Mouse (Mus musculus) hindbrain, embryonic 14.5 days (tissue): ENCODE measurements around the gene Unc13c. TPM values are rescaled to one million over a fixed set of nuclear protein-coding genes. Genes with fewer than 3 reads are reported as not detected.
A peak's percentile ranks its signal among the peaks of the same experiment; 100 is the strongest.

ENCODE experiments used
- ATAC-seq: fragments of 200-750 bp; cut with Nextera tagmentation; 2 replicates; pipeline ENCODE4 v1.8.0; 2017; ENCODE audit warnings: moderate number of reproducible peaks, mild to moderate bottlenecking, moderate TSS enrichment, moderate library complexity; ENCODE audit not compliant: low FRiP score
- DNase-seq: peaks from one replicate; pipeline ENCODE4 v3.0.0-alpha.2; 2015; ENCODE audit warnings: low spot score
- H3K27ac ChIP-seq: fragments of 300-500 bp; sonication (generic); 2 replicates; pipeline ENCODE4 v1.5.1; 2014; ENCODE audit warnings: mild to moderate bottlenecking, moderate library complexity
- H3K27me3 ChIP-seq: fragments of 300-500 bp; sonication (generic); 2 replicates; pipeline ENCODE4 v1.6.1; 2014; ENCODE audit warnings: mild to moderate bottlenecking, low read length, mixed read lengths; ENCODE audit not compliant: control insufficient read depth, insufficient read depth
- H3K36me3 ChIP-seq: fragments of 300-500 bp; sonication (generic); replicated peaks from 2 replicates; pipeline ENCODE4 v1.6.1; 2014; ENCODE audit not compliant: control insufficient read depth, insufficient read depth
- H3K4me1 ChIP-seq: fragments of 300-500 bp; sonication (generic); replicated peaks from 2 replicates; pipeline ENCODE4 v1.6.1; 2014; ENCODE audit warnings: antibody characterized with exemption, low read length, mixed read lengths; ENCODE audit not compliant: control insufficient read depth, insufficient read depth
- H3K4me2 ChIP-seq: fragments of 300-500 bp; sonication (generic); replicated peaks from 2 replicates; pipeline ENCODE4 v1.6.1; 2014; ENCODE audit warnings: mild to moderate bottlenecking, moderate library complexity
- H3K4me3 ChIP-seq: fragments of 300-500 bp; sonication (generic); replicated peaks from 2 replicates; pipeline ENCODE4 v1.5.1; 2014; ENCODE audit warnings: mild to moderate bottlenecking, low read length
- H3K9ac ChIP-seq: fragments of 300-500 bp; sonication (generic); 2 replicates; pipeline ENCODE4 v1.6.1; 2014
- H3K9me3 ChIP-seq: fragments of 300-500 bp; sonication (generic); 2 replicates; pipeline ENCODE4 v1.6.1; 2016; ENCODE audit warnings: low read length; ENCODE audit not compliant: control insufficient read depth
- WGBS: fragments of 180-500 bp; shearing (Covaris S2); extraction: QIAGEN DNeasy Blood & Tissue Kit; methylation state at CpG from one replicate; pipeline ENCODE4 v1.1.7; 2014; 5-methylcytosine and 5-hydroxymethylcytosine counted together
- polyA plus RNA-seq: library from polyadenylated mRNA; unstranded; fragments of >200 nt; fragmentation: Nextera tagmentation; extraction: Ambion mirVana; gene quantifications from 2 replicates; pipeline ENCODE4 v1.2.1, GENCODE M21; 2014

Gene Unc13c
- 6.7 and 7.1 TPM in 2 replicates for polyA plus RNA-seq

DNA sequence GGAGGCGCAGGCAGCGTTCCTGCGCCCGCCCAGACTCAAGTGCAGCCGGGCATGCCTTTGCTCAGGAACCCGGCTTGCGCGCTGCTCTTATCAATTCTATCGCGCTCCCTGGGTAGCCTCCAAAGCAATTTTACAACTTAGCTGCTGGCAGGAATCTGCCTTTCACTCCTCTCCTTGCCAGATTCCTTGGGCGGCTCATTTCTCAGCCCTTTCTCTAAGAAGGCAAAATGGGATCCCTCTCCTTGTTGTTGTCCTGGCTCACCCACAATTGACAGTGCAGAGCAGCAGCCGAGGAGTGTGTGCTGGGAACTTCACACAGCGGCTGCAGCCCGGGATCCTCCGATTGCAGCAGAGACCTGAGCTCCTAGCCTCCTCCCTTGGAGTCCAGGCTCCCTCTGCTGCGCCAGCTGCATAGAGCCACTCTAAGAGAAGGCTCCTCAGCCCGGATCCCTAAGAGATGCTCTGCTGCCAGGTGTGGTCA lies at the start of gene Unc13c:
Unc13c (minus strand) TSS at position 326 of the 481 bp plus-strand sequence.
- peak within 1 kb of the TSS; percentile 28 for H3K4me3 ChIP-seq
- no peaks in the 10 kb centered on the region for H3K9me3 ChIP-seq
- under 1% methylated on average over 17 of the region's 17 CpGs for WGBS
- H3K27ac ChIP-seq = peak within 1 kb of the TSS; percentile 59
- no peaks in the 10 kb centered on the region for H3K27me3 ChIP-seq
- DNase-seq = peak; percentile 48
- H3K4me2 ChIP-seq = peak within 1 kb of the TSS; percentile 52
- H3K9ac ChIP-seq = peak within 1 kb of the TSS; percentile 51
- peak; percentile 84 for ATAC-seq
- H3K36me3 ChIP-seq = no peaks in the 10 kb centered on the region
- peaks cover 8% of the 10 kb centered on the region; the same call in 1 of the 2 replicates for H3K4me1 ChIP-seq

GRCm38 (mm10) chr9:74007976-74008686 lies 39.4 kb upstream of the Unc13c start:
- no peak for DNase-seq
- no peak for ATAC-seq
- Histone ChIP-seq H3K36me3 (no peaks in the 10 kb centered on the region), H3K27ac (no peak overlapping the region), H3K9ac (no peak overlapping the region), H3K9me3 (no peaks in the 10 kb centered on the region), H3K4me1 (0 out of 2 replicates have a peak, but pooled peaks cover under 1% of the 10 kb centered on the region), H3K27me3 (no peaks in the 10 kb centered on the region), H3K4me2 (no peak overlapping the region), H3K4me3 (no peak overlapping the region)
- WGBS = 66% methylated on average over 7 of the region's 7 CpGs

DNA sequence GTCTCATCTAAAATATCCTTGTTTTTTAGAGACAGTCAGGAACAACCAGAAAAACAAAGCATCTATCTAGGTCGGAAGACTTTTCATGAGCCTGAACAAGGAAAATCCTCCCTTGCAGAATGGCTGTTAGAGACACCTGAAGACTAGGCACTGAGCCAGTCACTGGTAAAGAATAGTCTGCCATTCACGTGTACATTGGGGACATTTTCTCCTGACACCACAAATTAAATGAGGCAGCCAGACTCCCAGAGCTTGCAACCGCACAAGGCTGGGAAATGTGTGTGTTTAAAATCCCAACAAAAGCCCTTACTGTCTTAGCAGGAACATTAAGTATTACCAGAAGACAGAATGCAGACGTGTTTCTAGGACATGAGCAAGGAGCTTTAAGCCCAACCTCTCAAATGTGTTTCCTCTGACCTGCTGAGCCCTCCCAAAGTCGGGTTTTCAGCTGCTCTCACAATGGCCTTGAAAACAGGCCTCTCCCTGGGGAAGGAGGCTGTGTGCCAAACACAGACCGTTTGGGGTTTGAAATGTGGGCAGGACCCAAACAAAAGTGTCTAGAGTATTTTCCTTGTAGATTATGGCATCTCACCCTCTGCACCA lies 33.7 kb upstream of the Unc13c start:
- ATAC-seq (no peak), DNase-seq (no peak)
- no peaks in the 10 kb centered on the region for H3K36me3 ChIP-seq
- H3K27ac ChIP-seq = peak overlapping the region; percentile 18; the same call in 1 of the 2 replicates
- no peaks in the 10 kb centered on the region for H3K27me3 ChIP-seq
- no peak overlapping the region for H3K9ac ChIP-seq
- no peak overlapping the region for H3K4me3 ChIP-seq
- WGBS = 21% methylated on average over 6 of the region's 6 CpGs
- H3K9me3 ChIP-seq = no peaks in the 10 kb centered on the region
- peaks cover 12% of the 10 kb centered on the region; the same call in 1 of the 2 replicates for H3K4me1 ChIP-seq
- no peak overlapping the region for H3K4me2 ChIP-seq

DNA sequence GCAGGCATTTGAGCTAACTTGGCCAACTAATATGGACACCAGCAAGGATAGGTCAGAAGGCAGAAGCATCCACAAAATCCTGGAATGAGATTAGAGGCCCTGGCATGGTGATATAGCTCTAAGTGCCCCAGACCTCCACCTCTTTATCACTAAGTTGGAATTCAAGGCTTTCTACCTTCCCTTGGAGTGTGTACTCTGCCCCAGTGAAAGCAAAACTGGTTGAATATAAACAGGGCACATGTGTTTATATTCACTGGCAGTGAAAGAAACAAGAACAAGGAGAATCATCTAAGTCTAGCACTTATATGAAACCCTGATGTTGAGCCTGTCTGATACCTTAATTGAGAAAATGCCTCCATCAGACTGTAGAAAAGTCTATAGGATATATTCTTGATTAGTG lies 19.3 kb upstream of the Unc13c start:
- H3K9me3 ChIP-seq = peaks cover 7% of the 10 kb centered on the region; the same call in 1 of the 2 replicates
- H3K9ac ChIP-seq = no peak overlapping the region
- no peak overlapping the region for H3K4me2 ChIP-seq
- no peak overlapping the region for H3K4me3 ChIP-seq
- H3K36me3 ChIP-seq = no peaks in the 10 kb centered on the region
- no peak overlapping the region for H3K27ac ChIP-seq
- ATAC-seq = no peak
- no peaks in the 10 kb centered on the region for H3K4me1 ChIP-seq
- no peaks in the 10 kb centered on the region for H3K27me3 ChIP-seq
- DNase-seq = no peak

DNA sequence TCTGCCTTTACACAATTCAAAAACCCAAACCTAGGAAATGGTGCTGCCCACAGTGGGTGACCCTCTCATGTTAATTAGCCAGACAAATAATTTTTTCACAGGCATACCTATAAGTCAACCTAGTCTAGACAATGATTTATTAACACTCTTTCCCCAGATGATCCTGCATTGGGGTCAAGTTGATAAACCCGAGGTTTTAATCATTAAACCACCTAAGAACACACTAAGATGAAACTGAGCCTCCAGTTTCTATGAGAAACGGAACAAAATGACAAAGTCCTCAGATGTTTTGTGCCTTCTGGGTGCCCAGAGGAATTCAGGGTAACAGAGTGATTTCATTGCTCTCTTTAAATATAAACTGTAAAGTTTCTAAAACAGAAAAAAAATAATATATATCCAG lies 18.5 kb upstream of the Unc13c start:
- Histone ChIP-seq H3K4me1 (no peaks in the 10 kb centered on the region), H3K4me2 (no peak overlapping the region), H3K9ac (no peak overlapping the region), H3K27ac (no peak overlapping the region), H3K4me3 (no peak overlapping the region), H3K27me3 (no peaks in the 10 kb centered on the region), H3K9me3 (peaks cover 7% of the 10 kb centered on the region; the same call in 1 of the 2 replicates), H3K36me3 (no peaks in the 10 kb centered on the region)
- 88% methylated on average over 2 of the region's 2 CpGs for WGBS
- no peak for DNase-seq
- ATAC-seq = no peak

- H3K27me3 ChIP-seq = no peaks in the 10 kb centered on the region
- ATAC-seq (peak; percentile 55; the same call in 1 of the 2 replicates), DNase-seq (peak; percentile 95)
- no peak overlapping the region for H3K4me3 ChIP-seq
- H3K4me2 ChIP-seq = no peak overlapping the region
- no peak overlapping the region for H3K27ac ChIP-seq
- no peaks in the 10 kb centered on the region for H3K36me3 ChIP-seq
- no peaks in the 10 kb centered on the region for H3K4me1 ChIP-seq
- WGBS = 11% methylated on average over 6 of the region's 6 CpGs
- H3K9ac ChIP-seq = no peak overlapping the region
- no peaks in the 10 kb centered on the region for H3K9me3 ChIP-seq
These were observed 14.0 kb upstream of the Unc13c start for GRCm38 (mm10) chr9:73982597-73983344.

DNA sequence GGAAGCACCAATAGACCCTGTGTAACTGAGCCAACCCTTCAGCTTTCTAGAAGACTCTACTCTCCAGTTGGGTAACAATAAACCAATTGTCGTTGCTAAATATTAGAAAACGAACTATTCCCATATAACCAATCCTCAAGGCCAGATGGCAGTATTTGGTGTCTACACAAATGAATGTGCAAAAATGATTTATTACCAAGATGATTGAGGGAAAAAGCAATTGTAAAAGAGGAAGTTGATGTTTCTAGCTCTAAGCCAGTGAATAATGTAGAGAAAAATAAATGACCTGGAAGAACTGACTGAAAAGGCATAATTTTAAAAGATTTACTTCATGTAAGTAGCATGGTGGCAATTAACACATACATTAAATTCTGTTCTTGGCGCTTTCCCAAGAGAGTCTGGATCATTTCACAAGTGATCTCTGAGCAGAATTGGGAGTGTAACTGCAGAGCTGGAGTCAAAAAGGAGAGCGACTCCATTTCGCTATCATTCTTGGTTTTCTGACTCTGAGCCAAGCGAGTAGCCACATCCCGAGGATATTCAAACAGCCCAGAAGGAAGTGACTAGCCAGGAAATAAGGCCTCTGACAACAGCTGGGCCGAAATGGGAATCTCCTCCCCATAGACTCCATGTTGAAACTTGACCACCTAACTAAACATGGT lies 3.7 kb upstream of the Unc13c start:
- no peak overlapping the region for H3K9ac ChIP-seq
- DNase-seq = no peak
- H3K27me3 ChIP-seq = no peaks in the 10 kb centered on the region
- no peaks in the 10 kb centered on the region for H3K9me3 ChIP-seq
- no peak for ATAC-seq
- no peak overlapping the region for H3K27ac ChIP-seq
- H3K4me1 ChIP-seq = peaks cover 8% of the 10 kb centered on the region; the same call in 1 of the 2 replicates
- 81% methylated on average over 8 of the region's 8 CpGs for WGBS
- no peak overlapping the region for H3K4me3 ChIP-seq
- H3K4me2 ChIP-seq = no peak overlapping the region
- H3K36me3 ChIP-seq = no peaks in the 10 kb centered on the region

DNA sequence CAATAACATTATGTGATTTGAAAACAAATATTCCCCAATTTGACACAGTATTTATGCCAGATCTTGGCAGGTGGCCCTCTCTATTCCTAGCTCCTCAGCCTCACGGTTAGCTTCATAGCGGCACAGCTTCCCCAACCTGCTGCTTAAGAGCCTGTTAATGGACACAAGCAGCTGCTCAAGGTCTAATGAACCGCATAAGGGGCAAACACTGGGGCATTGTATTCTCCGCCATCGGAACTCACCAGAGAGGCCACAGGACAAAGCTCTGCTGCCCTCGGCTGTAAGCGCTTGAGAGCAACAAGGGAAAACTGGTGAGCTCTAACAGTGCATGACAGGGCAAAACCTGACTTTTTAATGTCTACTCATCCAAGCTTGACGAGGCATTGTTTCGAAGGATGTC lies 2.0 kb upstream of the Unc13c start:
- no peak overlapping the region for H3K27ac ChIP-seq
- H3K36me3 ChIP-seq = no peaks in the 10 kb centered on the region
- H3K9ac ChIP-seq = no peak overlapping the region
- H3K4me2 ChIP-seq = no peak overlapping the region
- peak; percentile 45 for DNase-seq
- no peak overlapping the region for H3K4me3 ChIP-seq
- ATAC-seq = peak; percentile 57; the same call in 1 of the 2 replicates
- no peaks in the 10 kb centered on the region for H3K27me3 ChIP-seq
- H3K9me3 ChIP-seq = no peaks in the 10 kb centered on the region
- peaks cover 8% of the 10 kb centered on the region; the same call in 1 of the 2 replicates for H3K4me1 ChIP-seq
- 8% methylated on average over 9 of the region's 9 CpGs for WGBS
